Mouse (Mus musculus) testis, adult 2 months (tissue): ENCODE measurements at regions not wholly inside any gene's neighbourhood (a gene's known extent, or its start where the extent isn't known, plus 50 kb on each side); places are given as distances from the start of the nearest gene placed in this dataset.

Experiments used
- H3K27ac ChIP-seq: fragments of 200-500 bp; 2 replicates; pipeline ENCODE4 v1.5.1; 2012; ENCODE audit warnings: low read depth, low read length; ENCODE audit not compliant: control insufficient read depth, insufficient read depth
- H3K27me3 ChIP-seq: fragments of 200-500 bp; 2 replicates; pipeline ENCODE4 v1.6.1; 2012; ENCODE audit warnings: mild to moderate bottlenecking, low read length, moderate library complexity; ENCODE audit not compliant: control insufficient read depth, insufficient read depth
- H3K36me3 ChIP-seq: fragments of 200-500 bp; 2 replicates; pipeline ENCODE4 v1.6.1; 2012; ENCODE audit warnings: mild to moderate bottlenecking, low read length; ENCODE audit not compliant: control insufficient read depth, insufficient read depth
- H3K4me1 ChIP-seq: fragments of 200-500 bp; 2 replicates; pipeline ENCODE4 v1.6.1; 2012; ENCODE audit warnings: low read length; ENCODE audit not compliant: control insufficient read depth, insufficient read depth
- H3K4me3 ChIP-seq: fragments of 200-500 bp; 2 replicates; pipeline ENCODE4 v1.5.1; 2012; ENCODE audit warnings: low read depth, mild to moderate bottlenecking, low read length, moderate library complexity, mixed read lengths; ENCODE audit not compliant: control insufficient read depth
- CTCF ChIP-seq: fragments of 200-500 bp; IDR thresholded peaks from 2 replicates; pipeline ENCODE4 v1.5.1; 2012; ENCODE audit warnings: low read depth, mild to moderate bottlenecking, inconsistent platforms, low read length, moderate library complexity; ENCODE audit not compliant: control insufficient read depth, insufficient read depth, insufficient replicate concordance
- POLR2A ChIP-seq: fragments of 200-500 bp; IDR thresholded peaks from 2 replicates; pipeline ENCODE4 v1.6.1; 2012; ENCODE audit warnings: low read depth, mild to moderate bottlenecking, inconsistent platforms, low read length, moderate library complexity; ENCODE audit not compliant: control insufficient read depth

DNA sequence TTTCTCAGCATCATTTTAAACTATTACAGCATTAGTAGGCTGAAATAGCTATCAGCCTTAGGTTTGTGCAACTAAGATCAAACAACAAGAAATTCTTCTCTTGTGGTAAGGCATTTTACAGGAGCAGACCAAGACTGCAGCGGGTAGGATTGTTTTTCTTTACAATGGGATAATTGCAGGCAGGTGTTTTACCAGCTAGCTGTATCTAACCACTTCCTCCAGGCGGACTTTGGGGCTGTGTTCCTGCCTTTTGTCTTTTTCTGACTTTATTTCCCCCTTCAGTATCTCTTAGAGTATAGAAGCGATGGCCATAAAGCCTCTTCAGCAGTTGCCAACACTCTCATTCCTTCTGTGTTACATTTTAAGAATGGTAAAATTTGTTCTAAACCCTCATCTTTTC is 84.8 kb upstream of the Hs6st1 start:
- TF ChIP-seq CTCF (no peak), POLR2A (no peak)
- H3K4me3 ChIP-seq, result no peak overlapping the region
- no peaks in the 10 kb centered on the region for H3K36me3 ChIP-seq
- H3K27me3 ChIP-seq, result no peaks in the 10 kb centered on the region
- peaks cover 2% of the 10 kb centered on the region for H3K4me1 ChIP-seq
- H3K27ac ChIP-seq, result no peak overlapping the region

GRCm38 (mm10) chr1:35985318-35985717 is 82.9 kb upstream of the Hs6st1 start:
- Histone ChIP-seq H3K36me3 (no peaks in the 10 kb centered on the region), H3K4me1 (peaks cover 2% of the 10 kb centered on the region), H3K27ac (no peak overlapping the region), H3K27me3 (no peaks in the 10 kb centered on the region), H3K4me3 (no peak overlapping the region)
- TF ChIP-seq CTCF (no peak), POLR2A (no peak)

GRCm38 (mm10) chr1:35986666-35987065 is 81.5 kb upstream of the Hs6st1 start:
- TF ChIP-seq CTCF, result no peak
- TF ChIP-seq POLR2A, result no peak

GRCm38 (mm10) chr1:35992227-35992909 is 75.8 kb upstream of the Hs6st1 start:
- no peaks in the 10 kb centered on the region for H3K4me1 ChIP-seq
- no peak overlapping the region for H3K27ac ChIP-seq
- no peaks in the 10 kb centered on the region for H3K27me3 ChIP-seq
- TF ChIP-seq CTCF (no peak), POLR2A (no peak)
- no peaks in the 10 kb centered on the region for H3K36me3 ChIP-seq
- H3K4me3 ChIP-seq, result no peak overlapping the region

More at GRCm38 (mm10) chr1:35986666-35987065, 81.5 kb upstream of the Hs6st1 start:
- no peak overlapping the region for H3K27ac ChIP-seq
- H3K36me3 ChIP-seq, result no peaks in the 10 kb centered on the region
- H3K27me3 ChIP-seq, result no peaks in the 10 kb centered on the region
- H3K4me1 ChIP-seq, result peaks cover 2% of the 10 kb centered on the region
- H3K4me3 ChIP-seq, result no peak overlapping the region

GRCm38 (mm10) chr1:35992937-35993336 is 75.3 kb upstream of the Hs6st1 start:
- Histone ChIP-seq H3K4me1 (no peaks in the 10 kb centered on the region), H3K27ac (no peak overlapping the region), H3K36me3 (no peaks in the 10 kb centered on the region), H3K27me3 (no peaks in the 10 kb centered on the region), H3K4me3 (no peak overlapping the region)
- TF ChIP-seq POLR2A (no peak), CTCF (no peak)

GRCm38 (mm10) chr1:35995691-35996090 is 72.5 kb upstream of the Hs6st1 start:
- no peak overlapping the region for H3K4me3 ChIP-seq
- H3K36me3 ChIP-seq, result no peaks in the 10 kb centered on the region
- no peak overlapping the region for H3K27ac ChIP-seq
- TF ChIP-seq CTCF (no peak), POLR2A (no peak)
- no peaks in the 10 kb centered on the region for H3K4me1 ChIP-seq
- H3K27me3 ChIP-seq, result no peaks in the 10 kb centered on the region

DNA sequence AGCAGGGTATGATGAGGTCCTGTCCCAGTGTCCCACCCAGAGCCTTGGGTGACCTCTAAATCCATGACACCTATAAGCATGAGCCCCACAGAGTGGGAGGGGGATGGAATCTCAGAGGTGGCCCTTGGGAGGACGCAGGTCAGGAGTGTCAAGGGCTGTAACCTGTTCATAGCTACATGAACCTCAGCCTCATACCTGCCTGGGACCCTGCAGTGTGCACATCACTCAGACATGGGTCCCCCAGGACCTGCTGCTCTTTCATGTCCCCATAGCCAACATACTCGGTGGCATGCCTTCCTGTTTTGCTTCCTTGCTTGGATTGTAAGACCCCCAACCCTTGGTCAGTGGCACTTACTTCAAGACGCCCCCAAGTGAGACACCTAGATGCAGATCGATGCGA is 66.9 kb upstream of the Hs6st1 start:
- no peak overlapping the region for H3K4me3 ChIP-seq
- no peaks in the 10 kb centered on the region; the same call in 1 of the 2 replicates for H3K4me1 ChIP-seq
- no peaks in the 10 kb centered on the region for H3K36me3 ChIP-seq
- H3K27ac ChIP-seq, result no peak overlapping the region
- TF ChIP-seq POLR2A, result no peak
- TF ChIP-seq CTCF, result no peak
- no peaks in the 10 kb centered on the region for H3K27me3 ChIP-seq

GRCm38 (mm10) chr1:36001821-36002220 is 66.4 kb upstream of the Hs6st1 start:
- H3K36me3 ChIP-seq, result no peaks in the 10 kb centered on the region
- TF ChIP-seq CTCF, result no peak
- no peak for TF ChIP-seq POLR2A
- H3K4me1 ChIP-seq, result no peaks in the 10 kb centered on the region; the same call in 1 of the 2 replicates
- no peaks in the 10 kb centered on the region for H3K27me3 ChIP-seq
- no peak overlapping the region for H3K4me3 ChIP-seq
- H3K27ac ChIP-seq, result no peak overlapping the region
